In genomic region chr11:88864458-88865197, GRCm38 (mm10) we compare ENCODE assay signal across 9 mouse cellular contexts. TPM values are rescaled to one million over a fixed set of nuclear protein-coding genes. Genes with fewer than 3 reads are reported as not detected.
DNase-seq lines count a peak whose midpoint lies in the region; ATAC-seq and TF ChIP-seq lines count a peak whose summit lies in the region.
"Had no signal": no experiment of that assay in that cellular context is flagged by ENCODE, and none has a peak within 500 bp of the region (broad histone marks: within the 10 kb centered on the region; RNA-seq: fewer than 3 reads in every experiment).

Gene Akap1 (minus strand): TSS chr11:88864586.

- no peak for TF ChIP-seq CTCF in CH12.LX (conservative IDR thresholded peaks at IDR 0.05 in 1 of 2, IDR thresholded peaks at IDR 0.05 in 1 of 2; ENCODE audit: low read depth in 2 of 2, low read length in 2 of 2)
- TF ChIP-seq CTCF in heart, postnatal 0 days (IDR thresholded peaks at IDR 0.05; ENCODE audit: low read depth), result 0 out of 2 replicates have a peak, but pooled peaks have one; percentile 1

- ATAC-seq in forebrain, embryonic 12.5 days (ENCODE audit: low FRiP score), result peak; percentile 99
- peak; percentile 97 for ATAC-seq in heart, postnatal 0 days (ENCODE audit: insufficient read depth, low read depth)
- ATAC-seq in liver, embryonic 16.5 days (ENCODE audit: low read depth), result peak; percentile 95
- peak; percentile 98 for ATAC-seq in neural tube, embryonic 13.5 days (ENCODE audit: low read depth)

- peaks cover 42% of the 10 kb centered on the region for H3K79me2 ChIP-seq in CH12.LX (replicated peaks; ENCODE audit: control insufficient read depth, extremely low read depth, insufficient read depth, poor library complexity, severe bottlenecking)

- peak; percentile 98 for TF ChIP-seq POLR2A in CH12.LX (IDR thresholded peaks at IDR 0.05; ENCODE audit: low read depth, low read length)

- dilution Hi-C loops in CH12.LX (cut with MboI; ENCODE audit: extremely low pct_ligation_motif_present, extremely low pct_unique_long_range_greater_than_20kb, low sequenced_read_pairs), result no loop called here

- no peaks in the 10 kb centered on the region for H3K9me3 ChIP-seq in CH12.LX (replicated peaks; ENCODE audit: low read length)
- no peaks in the 10 kb centered on the region for H3K9me3 ChIP-seq in forebrain, embryonic 12.5 days
- H3K9me3 ChIP-seq in heart, postnatal 0 days (replicated peaks; ENCODE audit: control insufficient read depth, low read length), result no peaks in the 10 kb centered on the region
- H3K9me3 ChIP-seq in liver, embryonic 16.5 days (replicated peaks; ENCODE audit: control insufficient read depth, low read length), result no peaks in the 10 kb centered on the region
- no peaks in the 10 kb centered on the region for H3K9me3 ChIP-seq in neural tube, embryonic 13.5 days

- peaks cover 14 to 39% of the 10 kb centered on the region in 2 experiments for H3K4me1 ChIP-seq in CH12.LX (ENCODE audit: control insufficient read depth in 1 of 2, insufficient read depth in 2 of 2)
- peaks cover 21% of the 10 kb centered on the region for H3K4me1 ChIP-seq in forebrain, embryonic 12.5 days
- H3K4me1 ChIP-seq in heart, postnatal 0 days (ENCODE audit: control insufficient read depth, insufficient read depth), result peaks cover 22% of the 10 kb centered on the region
- peaks cover 7% of the 10 kb centered on the region for H3K4me1 ChIP-seq in liver, embryonic 16.5 days (ENCODE audit: control insufficient read depth, low read depth, low read length)
- peaks cover 19% of the 10 kb centered on the region for H3K4me1 ChIP-seq in neural tube, embryonic 13.5 days (replicated peaks)

- no peak for TF ChIP-seq EP300 in CH12.LX (IDR thresholded peaks at IDR 0.05; ENCODE audit: low read length)
- TF ChIP-seq EP300 in heart, postnatal 0 days (IDR thresholded peaks at IDR 0.05; ENCODE audit: low read depth), result peak; percentile 92

- peaks cover 8% of the 10 kb centered on the region for H3K27me3 ChIP-seq in CH12.LX (replicated peaks)
- H3K27me3 ChIP-seq in forebrain, embryonic 12.5 days, result peaks cover 22% of the 10 kb centered on the region; the same call in 1 of the 2 replicates
- no peaks in the 10 kb centered on the region for H3K27me3 ChIP-seq in heart, postnatal 0 days (ENCODE audit: control insufficient read depth, insufficient read depth, low read length)
- no peaks in the 10 kb centered on the region for H3K27me3 ChIP-seq in liver, embryonic 16.5 days (ENCODE audit: control insufficient read depth, insufficient read depth, low read depth, low read length)
- H3K27me3 ChIP-seq in neural tube, embryonic 13.5 days, result peaks cover 9% of the 10 kb centered on the region; the same call in 1 of the 2 replicates

- peak within 1 kb of the TSS; percentile 54 for H3K4me2 ChIP-seq in CH12.LX (ENCODE audit: insufficient read depth, low read depth, poor library complexity, severe bottlenecking)
- H3K4me2 ChIP-seq in forebrain, embryonic 12.5 days, result peak within 1 kb of the TSS; percentile 97
- H3K4me2 ChIP-seq in heart, postnatal 0 days (ENCODE audit: low read depth, low read length), result peak within 1 kb of the TSS; percentile 97
- peak within 1 kb of the TSS; percentile 91 for H3K4me2 ChIP-seq in liver, embryonic 16.5 days (ENCODE audit: low read depth, low read length)
- peak within 1 kb of the TSS; percentile 100 for H3K4me2 ChIP-seq in neural tube, embryonic 13.5 days

- peak within 1 kb of the TSS; percentile 1; the same call in 1 of the 2 replicates for H3K27ac ChIP-seq in CH12.LX (ENCODE audit: insufficient read depth, low read depth)
- peak within 1 kb of the TSS; percentile 89 for H3K27ac ChIP-seq in forebrain, embryonic 12.5 days
- H3K27ac ChIP-seq in heart, postnatal 0 days (ENCODE audit: low read depth), result peak within 1 kb of the TSS; percentile 90
- peak within 1 kb of the TSS; percentile 63 for H3K27ac ChIP-seq in liver, embryonic 16.5 days (ENCODE audit: low read length)
- peak within 1 kb of the TSS; percentile 92 for H3K27ac ChIP-seq in neural tube, embryonic 13.5 days (replicated peaks)

- DNase-seq in CH12.LX (ENCODE audit: extremely low read depth), result peak; percentile 98
- DNase-seq in c-Kit-positive CD71-positive TER-119-negative erythroid progenitor cells, embryonic 14.5 days (ENCODE audit: low read depth), result peak; percentile 93
- DNase-seq in heart, postnatal 0 days (ENCODE audit: low spot score), result peak; percentile 96
- DNase-seq in kidney, postnatal 4 days, result peak; percentile 97 to 98
- DNase-seq in testis, postnatal 10 days (ENCODE audit: low spot score), result peak; percentile 99

- H3K9ac ChIP-seq in CH12.LX (ENCODE audit: insufficient read depth, low read depth), result peak within 1 kb of the TSS; percentile 71
- peak within 1 kb of the TSS; percentile 81 for H3K9ac ChIP-seq in forebrain, embryonic 12.5 days
- peak within 1 kb of the TSS; percentile 80 for H3K9ac ChIP-seq in heart, postnatal 0 days (replicated peaks; ENCODE audit: low read depth, low read length)
- H3K9ac ChIP-seq in liver, embryonic 16.5 days (ENCODE audit: low read depth, low read length), result peak within 1 kb of the TSS; percentile 61
- H3K9ac ChIP-seq in neural tube, embryonic 13.5 days, result peak within 1 kb of the TSS; percentile 83

- in situ Hi-C loops in CH12.LX (cut with MboI; ENCODE audit: low pct_ligation_motif_present, low pct_unique_long_range_greater_than_20kb, low sequenced_read_pairs), result no loop called here

- H3K4me3 ChIP-seq in CH12.LX (replicated peaks in 1 of 3; ENCODE audit: low read depth in 2 of 3, low read length in 2 of 3, poor library complexity in 1 of 3), result peak within 1 kb of the TSS; percentile 66 to 89 (median 77)
- peak within 1 kb of the TSS; percentile 66 for H3K4me3 ChIP-seq in forebrain, embryonic 12.5 days (replicated peaks)
- peak within 1 kb of the TSS; percentile 82 for H3K4me3 ChIP-seq in heart, postnatal 0 days (ENCODE audit: low read depth, low read length)
- H3K4me3 ChIP-seq in liver, embryonic 16.5 days (ENCODE audit: low read depth, low read length), result peak within 1 kb of the TSS; percentile 68
- peak within 1 kb of the TSS; percentile 80 for H3K4me3 ChIP-seq in neural tube, embryonic 13.5 days

- no peak for TF ChIP-seq RAD21 in CH12.LX (IDR thresholded peaks at IDR 0.05; ENCODE audit: low read depth, low read length)

- peaks cover 0 to 13% of the 10 kb centered on the region in 2 experiments for H3K36me3 ChIP-seq in CH12.LX (replicated peaks in 1 of 2; ENCODE audit: control insufficient read depth in 1 of 2, insufficient read depth in 1 of 2, low read length in 1 of 2)
- H3K36me3 ChIP-seq in forebrain, embryonic 12.5 days (replicated peaks), result no peaks in the 10 kb centered on the region
- no peaks in the 10 kb centered on the region for H3K36me3 ChIP-seq in heart, postnatal 0 days (replicated peaks; ENCODE audit: control insufficient read depth, insufficient read depth, low read length)
- H3K36me3 ChIP-seq in liver, embryonic 16.5 days (ENCODE audit: control insufficient read depth, insufficient read depth), result no peaks in the 10 kb centered on the region
- H3K36me3 ChIP-seq in neural tube, embryonic 13.5 days, result no peaks in the 10 kb centered on the region

- WGBS in forebrain, embryonic 12.5 days, result 1% methylated on average over 59 of the region's 60 CpGs
- WGBS in heart, postnatal 0 days, result 1% methylated on average over 59 of the region's 60 CpGs
- 2% methylated on average over 59 of the region's 60 CpGs for WGBS in liver, embryonic 16.5 days (ENCODE audit: insufficient replicate concordance)
- WGBS in neural tube, embryonic 13.5 days, result 2% methylated on average over 56 of the region's 60 CpGs

TF ChIP-seq in CH12.LX, 34 proteins besides CTCF, POLR2A, EP300 and RAD21 (continues in another document):
- TF ChIP-seq JUND (conservative IDR thresholded peaks at IDR 0.05; ENCODE audit: low read depth, low read length), result no peak
- TF ChIP-seq MAFK (IDR thresholded peaks at IDR 0.05; ENCODE audit: insufficient replicate concordance, low read length), result no peak
- peak; percentile 37; the same call in 1 of the 2 replicates for TF ChIP-seq ELF1 (IDR thresholded peaks at IDR 0.05; ENCODE audit: low read depth, low read length)
- TF ChIP-seq MAX (IDR thresholded peaks at IDR 0.05; ENCODE audit: low read length), result peak; percentile 97
- peak; percentile 69 for TF ChIP-seq HCFC1 (IDR thresholded peaks at IDR 0.05; ENCODE audit: low read depth, low read length)
- TF ChIP-seq TCF12 (IDR thresholded peaks at IDR 0.05; ENCODE audit: low read depth, low read length), result peak; percentile 93; the same call in 1 of the 2 replicates
- TF ChIP-seq BHLHE40 (IDR thresholded peaks at IDR 0.05; ENCODE audit: low read depth, low read length), result peak; percentile 70; the same call in 1 of the 2 replicates
- peak; percentile 94 for TF ChIP-seq POLR2AphosphoS2 (IDR thresholded peaks at IDR 0.05; ENCODE audit: low read depth, low read length)
- TF ChIP-seq TBP (conservative IDR thresholded peaks at IDR 0.05; ENCODE audit: low read depth, low read length), result 0 out of 2 replicates have a peak, but pooled peaks have one; percentile 34
- TF ChIP-seq JUN (IDR thresholded peaks at IDR 0.05; ENCODE audit: insufficient read depth, low read depth, low read length), result no peak
- peak; percentile 73 for TF ChIP-seq MEF2A (IDR thresholded peaks at IDR 0.05; ENCODE audit: borderline replicate concordance, low read depth, low read length)
- 0 out of 2 replicates have a peak, but pooled peaks have one; percentile 59 for TF ChIP-seq RCOR1 (conservative IDR thresholded peaks at IDR 0.05; ENCODE audit: low read depth, low read length)
- TF ChIP-seq E2F4 (IDR thresholded peaks at IDR 0.05; ENCODE audit: insufficient replicate concordance, low read depth, low read length), result 0 out of 2 replicates have a peak, but pooled peaks have one; percentile 26
- TF ChIP-seq CHD2 (IDR thresholded peaks at IDR 0.05; ENCODE audit: low read length), result peak; percentile 99
- no peak for TF ChIP-seq CHD1 (IDR thresholded peaks at IDR 0.05; ENCODE audit: low read depth, low read length)
- peak; percentile 94 for TF ChIP-seq ZMIZ1 (IDR thresholded peaks at IDR 0.05; ENCODE audit: low read depth, low read length)
- peak; percentile 97 for TF ChIP-seq NRF1 (IDR thresholded peaks at IDR 0.05; ENCODE audit: low read depth, low read length)
- TF ChIP-seq MYC (IDR thresholded peaks at IDR 0.05; ENCODE audit: low read depth, low read length), result peak; percentile 94; the same call in 1 of the 2 replicates
- no peak for TF ChIP-seq ZC3H11A (IDR thresholded peaks at IDR 0.05; ENCODE audit: low read depth, low read length)
- no peak; the same call in 1 of the 2 replicates for TF ChIP-seq USF2 (conservative IDR thresholded peaks at IDR 0.05; ENCODE audit: low read depth, low read length)

RNA-seq across cellular contexts. Expression of gene Akap1, which starts in this region (rescaled TPM):
- 46.4 and 57.6 TPM in 2 replicates for total RNA-seq in CH12.LX (2012; rRNA removed)
- 47.5 and 51.6 TPM in 2 replicates for total RNA-seq in CH12.LX (2014; rRNA removed)
- polyA plus RNA-seq in CH12.LX (2012; ENCODE audit: insufficient read length, low read depth), result 53.4 and 54.8 TPM in 2 replicates
- 20.9 and 23.3 TPM in 2 replicates for polyA plus RNA-seq in forebrain, embryonic 12.5 days (2016; fragmentation: Nextera tagmentation; extraction: Ambion mirVana)
- 125 and 144 TPM in 2 replicates for total RNA-seq in heart, postnatal 0 days (2014; rRNA removed; ENCODE audit: low replicate concordance)
- 51.4 and 54.0 TPM in 2 replicates for polyA plus RNA-seq in heart, postnatal 0 days (2015; fragmentation: Nextera tagmentation; extraction: Ambion mirVana)
- 7.7 and 9.5 TPM in 2 replicates for polyA plus RNA-seq in liver, embryonic 16.5 days (2015; fragmentation: Nextera tagmentation; extraction: Ambion mirVana)
- polyA plus RNA-seq in neural tube, embryonic 13.5 days (2015; fragmentation: Nextera tagmentation; extraction: Ambion mirVana), result 25.7 and 25.9 TPM in 2 replicates
- total RNA-seq: neutrophil, adult 5-6 weeks had no signal

Comparison
In these comparisons a context has a peak if more than half of its experiments do, and no peak if none do; other contexts are left out.
1. Peak in every context shown above with its lines: DNase-seq, ATAC-seq, H3K4me3 ChIP-seq and H3K27ac ChIP-seq.
2. H3K27ac ChIP-seq: peak in every context shown above with its lines; median percentile 92 in neural tube, embryonic 13.5 days; 90 in heart, postnatal 0 days; 89 in forebrain, embryonic 12.5 days; 63 in liver, embryonic 16.5 days; 1 in CH12.LX.